Mouse (Mus musculus) spleen, adult 2 months (tissue): ENCODE measurements around the gene Slc29a4.

Experiments used
- CTCF ChIP-seq: fragments of 200-500 bp; IDR thresholded peaks from 2 replicates; pipeline ENCODE4 v1.5.1; 2011; ENCODE audit warnings: mild to moderate bottlenecking, inconsistent platforms; ENCODE audit not compliant: insufficient read depth, insufficient read length, insufficient replicate concordance; ENCODE audit errors: extremely low read depth
- POLR2A ChIP-seq: fragments of 200-500 bp; IDR thresholded peaks from 2 replicates; pipeline ENCODE4 v1.6.1; 2011; ENCODE audit warnings: low read depth, low read length, inconsistent platforms

- TF ChIP-seq POLR2A: no peak
- no peak for TF ChIP-seq CTCF
Observed at GRCm38 (mm10) chr5:142750173-142750572, 57.9 kb downstream of the Slc29a4 start.
